Mouse (Mus musculus) CD4-positive, CD25-positive, alpha-beta regulatory T cell, adult 2 months (primary cell): Measurements from ENCODE around the gene Poldip3.

Experiments used
- DNase-seq: peaks from one replicate; pipeline ENCODE4 v3.0.0-alpha.2; 2012; ENCODE audit warnings: low read depth, low spot score

The Poldip3 gene

GRCm38 (mm10) chr15:83149196-83150072, at the start of gene Poldip3:
Gene Poldip3, minus strand, starts transcription at chr15:83149384.
- peak; percentile 99 for DNase-seq

GRCm38 (mm10) chr15:83193413-83193812, 44.2 kb upstream of the Poldip3 start:
- no peak for DNase-seq

GRCm38 (mm10) chr15:83182351-83182750, 33.2 kb upstream of the Poldip3 start:
- no peak for DNase-seq

- DNase-seq = no peak
Observed at GRCm38 (mm10) chr15:83181800-83182330, 32.7 kb upstream of the Poldip3 start.

GRCm38 (mm10) chr15:83180004-83180403, 30.8 kb upstream of the Poldip3 start:
- DNase-seq = no peak

GRCm38 (mm10) chr15:83176653-83177052, 27.5 kb upstream of the Poldip3 start:
- no peak for DNase-seq

GRCm38 (mm10) chr15:83173914-83174884, 25.0 kb upstream of the Poldip3 start:
- no peak for DNase-seq

GRCm38 (mm10) chr15:83172492-83173429, 23.6 kb upstream of the Poldip3 start, which contains the start of gene Cyb5r3:
Gene Cyb5r3, minus strand, starts transcription at chr15:83172592.
- DNase-seq = peak; percentile 64

GRCm38 (mm10) chr15:83171712-83172481, 22.7 kb upstream of the Poldip3 start:
- DNase-seq = peak; percentile 99

- DNase-seq = no peak
Observed at GRCm38 (mm10) chr15:83170956-83171659, 21.9 kb upstream of the Poldip3 start.

GRCm38 (mm10) chr15:83169772-83170722, 20.9 kb upstream of the Poldip3 start:
- DNase-seq = no peak

GRCm38 (mm10) chr15:83168875-83169771, 19.9 kb upstream of the Poldip3 start:
- DNase-seq = no peak

GRCm38 (mm10) chr15:83168311-83168710, 19.1 kb upstream of the Poldip3 start:
- no peak for DNase-seq

GRCm38 (mm10) chr15:83167550-83168065, 18.4 kb upstream of the Poldip3 start:
- no peak for DNase-seq

- no peak for DNase-seq
Observed at GRCm38 (mm10) chr15:83167126-83167525, 17.9 kb upstream of the Poldip3 start.

GRCm38 (mm10) chr15:83166642-83167041, 17.5 kb upstream of the Poldip3 start:
- no peak for DNase-seq
